Mouse (Mus musculus): ENCODE measurements around the gene Fars2. TPM values are rescaled to one million over a fixed set of nuclear protein-coding genes. Genes with fewer than 3 reads are reported as not detected.

The Fars2 gene
- total and polyA plus RNA-seq, 2 experiments from 2014 or later = 30.3 to 30.6 TPM

GRCm38 (mm10) chr13:36728509-36728908 lies 611.3 kb downstream of the Fars2 start:
- H3K27ac ChIP-seq (ENCODE audit: low read depth, low read length) = peak overlapping the region; percentile 92
- TF ChIP-seq CTCF (IDR thresholded peaks at IDR 0.05) = no peak
- H3K9me3 ChIP-seq (ENCODE audit: low read length) = no peaks in the 10 kb centered on the region
- peak overlapping the region; percentile 54; the same call in 1 of the 2 replicates for H3K4me3 ChIP-seq (ENCODE audit: low read depth, low read length)
- no peak overlapping the region for H3K9ac ChIP-seq (replicated peaks; ENCODE audit: low read length, poor library complexity, severe bottlenecking)
- H3K4me2 ChIP-seq (ENCODE audit: low read depth, low read length, poor library complexity, severe bottlenecking) = peak overlapping the region; percentile 60
- WGBS = 10% methylated on average over 5 of the region's 5 CpGs
- H3K27me3 ChIP-seq (ENCODE audit: insufficient read depth, low read length) = no peaks in the 10 kb centered on the region; the same call in 1 of the 2 replicates
- H3K36me3 ChIP-seq (ENCODE audit: insufficient read depth, low read length) = no peaks in the 10 kb centered on the region
- ATAC-seq (ENCODE audit: low FRiP score) = no peak
- H3K4me1 ChIP-seq (ENCODE audit: insufficient read depth, low read length) = no peaks in the 10 kb centered on the region
- no peak for DNase-seq (ENCODE audit: low spot score)

- ATAC-seq (ENCODE audit: low FRiP score) = no peak
- Histone ChIP-seq H3K4me1 (ENCODE audit: insufficient read depth, low read length) (no peaks in the 10 kb centered on the region), H3K27ac (ENCODE audit: low read depth, low read length) (peak overlapping the region; percentile 84), H3K9me3 (ENCODE audit: low read length) (no peaks in the 10 kb centered on the region), H3K27me3 (ENCODE audit: insufficient read depth, low read length) (no peaks in the 10 kb centered on the region; the same call in 1 of the 2 replicates), H3K4me2 (ENCODE audit: low read depth, low read length, poor library complexity, severe bottlenecking) (peak overlapping the region; percentile 60), H3K36me3 (ENCODE audit: insufficient read depth, low read length) (no peaks in the 10 kb centered on the region), H3K4me3 (ENCODE audit: low read depth, low read length) (peak overlapping the region; percentile 54), H3K9ac (replicated peaks; ENCODE audit: low read length, poor library complexity, severe bottlenecking) (peak overlapping the region; percentile 64)
- WGBS = 3% methylated on average over 13 of the region's 13 CpGs
- DNase-seq (ENCODE audit: low spot score) = peak; percentile 33
- no peak for TF ChIP-seq CTCF (IDR thresholded peaks at IDR 0.05)
Measured at GRCm38 (mm10) chr13:36729731-36730340, 612.6 kb downstream of the Fars2 start.

- Histone ChIP-seq H3K4me1 (ENCODE audit: insufficient read depth, low read length) (no peaks in the 10 kb centered on the region), H3K9ac (replicated peaks; ENCODE audit: low read length, poor library complexity, severe bottlenecking) (peak overlapping the region; percentile 64), H3K27ac (ENCODE audit: low read depth, low read length) (peak overlapping the region; percentile 84), H3K9me3 (ENCODE audit: low read length) (no peaks in the 10 kb centered on the region), H3K27me3 (ENCODE audit: insufficient read depth, low read length) (no peaks in the 10 kb centered on the region; the same call in 1 of the 2 replicates), H3K36me3 (ENCODE audit: insufficient read depth, low read length) (no peaks in the 10 kb centered on the region), H3K4me3 (ENCODE audit: low read depth, low read length) (peak overlapping the region; percentile 54), H3K4me2 (ENCODE audit: low read depth, low read length, poor library complexity, severe bottlenecking) (peak overlapping the region; percentile 60)
- no peak for TF ChIP-seq CTCF (IDR thresholded peaks at IDR 0.05)
- ATAC-seq (ENCODE audit: low FRiP score) = no peak
- 3% methylated on average over 14 of the region's 14 CpGs for WGBS
- no peak for DNase-seq (ENCODE audit: low spot score)
Measured at GRCm38 (mm10) chr13:36730341-36730761, 613.1 kb downstream of the Fars2 start.

GRCm38 (mm10) chr13:36731016-36731930 lies 614.1 kb downstream of the Fars2 start:
- peak overlapping the region; percentile 54 for H3K4me3 ChIP-seq (ENCODE audit: low read depth, low read length)
- DNase-seq (ENCODE audit: low spot score) = peak; percentile 51
- no peaks in the 10 kb centered on the region; the same call in 1 of the 2 replicates for H3K27me3 ChIP-seq (ENCODE audit: insufficient read depth, low read length)
- peak overlapping the region; percentile 94 for H3K27ac ChIP-seq (ENCODE audit: low read depth, low read length)
- peak overlapping the region; percentile 80 for H3K9ac ChIP-seq (replicated peaks; ENCODE audit: low read length, poor library complexity, severe bottlenecking)
- no peaks in the 10 kb centered on the region for H3K9me3 ChIP-seq (ENCODE audit: low read length)
- no peak for TF ChIP-seq CTCF (IDR thresholded peaks at IDR 0.05)
- 2% methylated on average over 34 of the region's 34 CpGs for WGBS
- peak overlapping the region; percentile 64 for H3K4me2 ChIP-seq (ENCODE audit: low read depth, low read length, poor library complexity, severe bottlenecking)
- no peaks in the 10 kb centered on the region for H3K36me3 ChIP-seq (ENCODE audit: insufficient read depth, low read length)
- no peaks in the 10 kb centered on the region for H3K4me1 ChIP-seq (ENCODE audit: insufficient read depth, low read length)
- no peak for ATAC-seq (ENCODE audit: low FRiP score)

DNA sequence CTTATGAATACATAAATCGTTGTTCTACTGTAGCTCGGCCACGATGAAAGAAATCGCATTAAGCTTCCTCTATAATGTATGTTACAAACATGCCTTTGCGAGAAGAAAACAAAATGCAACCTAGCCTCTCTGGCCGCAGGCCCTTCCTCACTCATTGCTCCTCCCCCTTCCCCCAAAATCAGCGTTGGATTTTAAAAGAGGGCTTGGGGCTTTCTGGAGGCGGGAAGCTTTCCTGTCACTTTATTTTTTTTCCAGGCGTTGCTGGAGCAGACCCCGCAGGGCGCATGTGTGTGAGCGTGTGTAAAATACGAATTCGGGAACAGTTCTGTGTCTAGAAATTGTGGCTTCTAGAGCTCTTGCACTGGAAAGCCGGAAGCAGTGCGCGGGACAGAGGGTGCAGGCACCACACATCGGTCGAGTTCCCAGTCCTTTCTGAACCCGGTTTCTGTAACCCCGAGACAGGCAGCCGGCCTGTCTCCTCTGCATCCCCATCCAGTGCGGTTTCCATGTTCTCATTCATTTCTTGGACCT lies 614.8 kb downstream of the Fars2 start:
- TF ChIP-seq CTCF (IDR thresholded peaks at IDR 0.05) = no peak
- peak overlapping the region; percentile 54 for H3K4me3 ChIP-seq (ENCODE audit: low read depth, low read length)
- no peaks in the 10 kb centered on the region; the same call in 1 of the 2 replicates for H3K27me3 ChIP-seq (ENCODE audit: insufficient read depth, low read length)
- no peak for ATAC-seq (ENCODE audit: low FRiP score)
- no peaks in the 10 kb centered on the region for H3K9me3 ChIP-seq (ENCODE audit: low read length)
- peak overlapping the region; percentile 94 for H3K27ac ChIP-seq (ENCODE audit: low read depth, low read length)
- peak overlapping the region; percentile 64 for H3K4me2 ChIP-seq (ENCODE audit: low read depth, low read length, poor library complexity, severe bottlenecking)
- H3K36me3 ChIP-seq (ENCODE audit: insufficient read depth, low read length) = no peaks in the 10 kb centered on the region
- peak; percentile 47 for DNase-seq (ENCODE audit: low spot score)
- no peaks in the 10 kb centered on the region for H3K4me1 ChIP-seq (ENCODE audit: insufficient read depth, low read length)
- 0% methylated on average over 23 of the region's 23 CpGs for WGBS
- peak overlapping the region; percentile 80 for H3K9ac ChIP-seq (replicated peaks; ENCODE audit: low read length, poor library complexity, severe bottlenecking)

Measured in midbrain, postnatal 0 days (tissue).